Mouse (Mus musculus) liver, adult 2 months (tissue): Measurements from ENCODE around the gene Cdpf1.

Experiments used
- CTCF ChIP-seq: fragments of 200-500 bp; IDR thresholded peaks from 2 replicates; pipeline ENCODE4 v1.5.1; 2011; ENCODE audit warnings: low read depth, low read length, control low read depth
- POLR2A ChIP-seq: fragments of 200-500 bp; IDR thresholded peaks from 2 replicates; pipeline ENCODE4 v1.6.1; 2011; ENCODE audit warnings: low read length, control low read depth; ENCODE audit not compliant: insufficient read depth; ENCODE audit errors: extremely low read depth

- TF ChIP-seq POLR2A (no peak), CTCF (no peak)
These were observed 23.4 kb downstream of the Cdpf1 start for GRCm38 (mm10) chr15:85788051-85788450.
